Mouse (Mus musculus): Measurements from ENCODE around the gene Ldhd. TPM values are rescaled to one million over a fixed set of nuclear protein-coding genes. Genes with fewer than 3 reads are reported as not detected.
"Not testable (repeated sequence)": the region's sequence is repeated elsewhere in the genome, so short reads cannot be mapped to it uniquely, and the experiment has no call there.

The Ldhd gene
- polyA plus RNA-seq, 1 experiment from 2014 or later = not detected

DNA sequence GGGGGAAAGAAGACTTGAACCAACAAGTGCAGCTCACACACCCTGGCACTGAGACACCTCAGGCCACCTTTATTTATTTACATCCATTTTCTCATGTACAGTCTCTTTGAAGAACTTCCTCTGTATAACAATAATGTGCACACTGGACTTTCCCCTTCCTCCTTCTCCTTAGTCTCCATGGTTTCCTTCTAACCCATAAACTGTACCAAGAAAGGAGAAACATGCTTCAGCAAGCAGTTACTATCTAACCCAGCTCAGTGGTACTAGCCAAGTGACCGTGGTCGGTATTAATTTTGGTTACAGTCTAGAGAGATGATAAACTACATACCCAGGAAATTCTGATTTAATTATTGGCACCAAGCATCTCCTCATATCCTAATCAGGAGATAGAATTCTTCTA, 23.4 kb upstream of the Ldhd start:
- Histone ChIP-seq H3K9me3 (replicated peaks; ENCODE audit: control insufficient read depth, low read length) (no peaks in the 10 kb centered on the region), H3K4me3 (ENCODE audit: low read depth, low read length) (no peak overlapping the region), H3K27ac (replicated peaks; ENCODE audit: low read depth, low read length) (no peak overlapping the region), H3K36me3 (replicated peaks; ENCODE audit: control insufficient read depth, insufficient read depth, low read depth, low read length) (no peaks in the 10 kb centered on the region), H3K4me2 (ENCODE audit: low read depth, low read length) (no peak overlapping the region), H3K27me3 (ENCODE audit: control insufficient read depth, insufficient read depth, low read length) (no peaks in the 10 kb centered on the region), H3K4me1 (ENCODE audit: control insufficient read depth, insufficient read depth, low read length) (no peaks in the 10 kb centered on the region), H3K9ac (replicated peaks; ENCODE audit: low read length) (no peak overlapping the region)
- no peak for ATAC-seq (replicated peaks; ENCODE audit: insufficient number of reproducible peaks, low FRiP score, low TSS enrichment, low read depth)
- WGBS = 92% methylated on average over 2 of the region's 2 CpGs
- DNase-seq (ENCODE audit: low spot score) = no peak

GRCm38 (mm10) chr8:111650651-111651050, 20.5 kb upstream of the Ldhd start:
- no peaks in the 10 kb centered on the region for H3K36me3 ChIP-seq (replicated peaks; ENCODE audit: control insufficient read depth, insufficient read depth, low read depth, low read length)
- 88% methylated on average over 3 of the region's 3 CpGs for WGBS
- H3K9me3 ChIP-seq (replicated peaks; ENCODE audit: control insufficient read depth, low read length) = no peaks in the 10 kb centered on the region
- no peak overlapping the region for H3K9ac ChIP-seq (replicated peaks; ENCODE audit: low read length)
- no peak overlapping the region for H3K4me2 ChIP-seq (ENCODE audit: low read depth, low read length)
- H3K27ac ChIP-seq (replicated peaks; ENCODE audit: low read depth, low read length) = no peak overlapping the region
- DNase-seq (ENCODE audit: low spot score) (no peak), ATAC-seq (replicated peaks; ENCODE audit: insufficient number of reproducible peaks, low FRiP score, low TSS enrichment, low read depth) (no peak)
- H3K4me3 ChIP-seq (ENCODE audit: low read depth, low read length) = no peak overlapping the region
- H3K4me1 ChIP-seq (ENCODE audit: control insufficient read depth, insufficient read depth, low read length) = no peaks in the 10 kb centered on the region
- H3K27me3 ChIP-seq (ENCODE audit: control insufficient read depth, insufficient read depth, low read length) = no peaks in the 10 kb centered on the region

- Histone ChIP-seq H3K27ac (replicated peaks; ENCODE audit: low read depth, low read length) (no peak overlapping the region), H3K36me3 (replicated peaks; ENCODE audit: control insufficient read depth, insufficient read depth, low read depth, low read length) (no peaks in the 10 kb centered on the region), H3K4me3 (ENCODE audit: low read depth, low read length) (no peak overlapping the region), H3K27me3 (ENCODE audit: control insufficient read depth, insufficient read depth, low read length) (no peaks in the 10 kb centered on the region), H3K9ac (replicated peaks; ENCODE audit: low read length) (no peak overlapping the region), H3K4me1 (ENCODE audit: control insufficient read depth, insufficient read depth, low read length) (no peaks in the 10 kb centered on the region), H3K9me3 (replicated peaks; ENCODE audit: control insufficient read depth, low read length) (no peaks in the 10 kb centered on the region), H3K4me2 (ENCODE audit: low read depth, low read length) (no peak overlapping the region)
- 51% methylated on average over 2 of the region's 2 CpGs for WGBS
- no peak for ATAC-seq (replicated peaks; ENCODE audit: insufficient number of reproducible peaks, low FRiP score, low TSS enrichment, low read depth)
- no peak for DNase-seq (ENCODE audit: low spot score)
These were observed 18.7 kb upstream of the Ldhd start for GRCm38 (mm10) chr8:111648834-111649233.

DNA sequence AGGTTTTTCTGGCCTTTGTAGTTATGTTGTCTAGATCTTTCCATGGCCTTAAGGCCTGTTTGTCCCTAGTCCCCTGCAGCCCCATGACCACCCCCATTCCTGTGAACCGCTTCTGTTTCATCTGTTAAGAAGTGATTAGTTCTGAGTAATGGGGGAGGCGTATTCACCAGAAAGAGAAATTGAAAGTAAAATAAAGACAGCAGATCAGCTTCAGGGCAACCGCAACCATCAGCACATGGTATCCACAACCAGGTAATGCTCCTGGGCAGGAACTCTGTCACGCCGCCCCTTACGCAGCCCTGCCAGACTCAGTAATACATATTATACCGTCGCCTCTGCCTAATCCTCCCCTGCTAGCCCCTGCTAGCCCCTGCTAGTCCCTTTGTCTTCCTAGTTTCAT, 15.5 kb upstream of the Ldhd start:
- Histone ChIP-seq H3K4me3 (ENCODE audit: low read depth, low read length) (no peak overlapping the region), H3K4me2 (ENCODE audit: low read depth, low read length) (no peak overlapping the region), H3K27me3 (ENCODE audit: control insufficient read depth, insufficient read depth, low read length) (no peaks in the 10 kb centered on the region), H3K9ac (replicated peaks; ENCODE audit: low read length) (no peak overlapping the region), H3K4me1 (ENCODE audit: control insufficient read depth, insufficient read depth, low read length) (no peaks in the 10 kb centered on the region), H3K27ac (replicated peaks; ENCODE audit: low read depth, low read length) (no peak overlapping the region), H3K36me3 (replicated peaks; ENCODE audit: control insufficient read depth, insufficient read depth, low read depth, low read length) (no peaks in the 10 kb centered on the region), H3K9me3 (replicated peaks; ENCODE audit: control insufficient read depth, low read length) (no peaks in the 10 kb centered on the region)
- ATAC-seq (replicated peaks; ENCODE audit: insufficient number of reproducible peaks, low FRiP score, low TSS enrichment, low read depth) = no peak
- no peak for DNase-seq (ENCODE audit: low spot score)
- WGBS = 97% methylated on average over 8 of the region's 8 CpGs

GRCm38 (mm10) chr8:111644286-111645051, 14.3 kb upstream of the Ldhd start:
- peak overlapping the region; percentile 58 for H3K4me2 ChIP-seq (ENCODE audit: low read depth, low read length)
- H3K4me1 ChIP-seq (ENCODE audit: control insufficient read depth, insufficient read depth, low read length); DNase-seq (ENCODE audit: low spot score); H3K27ac ChIP-seq (replicated peaks; ENCODE audit: low read depth, low read length); H3K9ac ChIP-seq (replicated peaks; ENCODE audit: low read length); H3K27me3 ChIP-seq (ENCODE audit: control insufficient read depth, insufficient read depth, low read length); H3K36me3 ChIP-seq (replicated peaks; ENCODE audit: control insufficient read depth, insufficient read depth, low read depth, low read length); ATAC-seq (replicated peaks; ENCODE audit: insufficient number of reproducible peaks, low FRiP score, low TSS enrichment, low read depth); H3K9me3 ChIP-seq (replicated peaks; ENCODE audit: control insufficient read depth, low read length): not testable (repeated sequence)
- 79% methylated on average over 12 of the region's 12 CpGs for WGBS
- peak overlapping the region; percentile 82 for H3K4me3 ChIP-seq (ENCODE audit: low read depth, low read length)

DNA sequence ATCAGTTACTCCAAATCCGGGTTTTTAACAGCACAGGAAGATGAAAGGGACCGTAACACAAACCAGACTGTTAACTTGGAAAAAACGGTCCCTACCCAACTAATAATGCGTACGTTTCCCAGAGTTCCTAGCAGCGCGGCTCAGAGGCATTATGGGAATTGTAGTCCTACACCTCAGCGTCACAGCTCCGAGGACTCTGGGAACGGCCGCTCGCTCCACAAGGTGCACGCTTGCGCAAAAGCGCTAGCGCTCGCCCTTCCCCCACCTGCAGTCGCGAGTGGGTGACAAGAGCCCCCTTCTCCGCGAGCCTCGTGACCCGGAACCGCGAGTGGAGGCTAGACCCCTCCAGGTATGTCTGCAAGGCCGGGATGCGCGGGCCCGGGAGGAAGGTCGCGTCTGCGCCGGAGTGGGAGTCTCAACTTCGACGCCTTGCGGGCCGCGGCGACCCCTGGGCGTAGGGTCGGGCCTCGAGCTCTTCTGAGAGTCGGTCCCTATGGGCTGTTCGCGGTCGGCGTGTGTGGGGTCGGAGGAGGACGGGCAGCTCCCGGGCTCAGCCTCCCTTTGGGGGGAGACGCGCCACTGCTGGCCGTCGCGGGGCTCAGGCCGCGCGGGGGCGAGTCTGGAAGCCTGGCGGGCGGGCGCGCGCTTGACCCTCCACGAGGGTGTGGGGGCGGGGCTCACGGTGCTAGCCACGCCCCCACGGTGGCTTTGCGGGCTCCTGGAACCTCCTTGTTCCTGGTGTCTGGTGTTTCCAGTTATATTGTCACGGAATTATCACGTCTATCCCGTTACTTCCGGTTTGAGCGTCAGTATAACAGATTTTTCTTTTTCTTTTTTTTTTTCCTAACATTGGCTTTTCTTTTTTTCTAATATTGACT, 13.3 kb upstream of the Ldhd start, which contains the start of gene Zfp1:
Gene Zfp1, plus strand, starts transcription at position 138 of the 878 bp plus-strand sequence.
- Histone ChIP-seq H3K4me1 (ENCODE audit: control insufficient read depth, insufficient read depth, low read length) (no peaks in the 10 kb centered on the region), H3K4me3 (ENCODE audit: low read depth, low read length) (peak within 1 kb of the TSS; percentile 82), H3K9me3 (replicated peaks; ENCODE audit: control insufficient read depth, low read length) (no peaks in the 10 kb centered on the region), H3K9ac (replicated peaks; ENCODE audit: low read length) (peak within 1 kb of the TSS; percentile 89), H3K27me3 (ENCODE audit: control insufficient read depth, insufficient read depth, low read length) (no peaks in the 10 kb centered on the region), H3K4me2 (ENCODE audit: low read depth, low read length) (peak within 1 kb of the TSS; percentile 58), H3K27ac (replicated peaks; ENCODE audit: low read depth, low read length) (peak within 1 kb of the TSS; percentile 88), H3K36me3 (replicated peaks; ENCODE audit: control insufficient read depth, insufficient read depth, low read depth, low read length) (no peaks in the 10 kb centered on the region)
- DNase-seq (ENCODE audit: low spot score) (peak; percentile 97), ATAC-seq (replicated peaks; ENCODE audit: insufficient number of reproducible peaks, low FRiP score, low TSS enrichment, low read depth) (peak; percentile 98)
- under 1% methylated on average over 75 of the region's 75 CpGs for WGBS

DNA sequence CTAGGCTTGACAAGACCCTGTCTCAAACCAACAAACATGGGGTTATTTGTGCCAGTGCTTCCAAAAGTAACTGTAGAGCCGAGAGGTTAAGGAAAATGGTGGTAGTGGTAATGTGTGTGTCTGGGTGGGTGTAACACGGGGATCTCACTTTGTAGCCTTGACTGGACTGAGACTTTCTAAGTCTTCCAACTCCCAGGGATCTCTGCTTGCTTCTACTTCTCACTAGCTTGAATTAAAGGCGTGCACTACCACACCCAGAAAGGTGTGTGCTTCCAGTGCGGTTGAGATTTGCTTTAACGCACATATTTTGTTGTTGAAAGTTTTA, 12.7 kb upstream of the Ldhd start:
- Histone ChIP-seq H3K4me1 (ENCODE audit: control insufficient read depth, insufficient read depth, low read length) (no peaks in the 10 kb centered on the region), H3K36me3 (replicated peaks; ENCODE audit: control insufficient read depth, insufficient read depth, low read depth, low read length) (no peaks in the 10 kb centered on the region), H3K9ac (replicated peaks; ENCODE audit: low read length) (peak overlapping the region; percentile 35), H3K27ac (replicated peaks; ENCODE audit: low read depth, low read length) (peak overlapping the region; percentile 88; the same call in 1 of the 2 replicates), H3K9me3 (replicated peaks; ENCODE audit: control insufficient read depth, low read length) (no peaks in the 10 kb centered on the region), H3K4me2 (ENCODE audit: low read depth, low read length) (peak overlapping the region; percentile 33), H3K27me3 (ENCODE audit: control insufficient read depth, insufficient read depth, low read length) (no peaks in the 10 kb centered on the region), H3K4me3 (ENCODE audit: low read depth, low read length) (peak overlapping the region; percentile 82)
- peak; percentile 37 for ATAC-seq (replicated peaks; ENCODE audit: insufficient number of reproducible peaks, low FRiP score, low TSS enrichment, low read depth)
- no peak for DNase-seq (ENCODE audit: low spot score)
- WGBS = 13% methylated on average over 5 of the region's 5 CpGs

DNA sequence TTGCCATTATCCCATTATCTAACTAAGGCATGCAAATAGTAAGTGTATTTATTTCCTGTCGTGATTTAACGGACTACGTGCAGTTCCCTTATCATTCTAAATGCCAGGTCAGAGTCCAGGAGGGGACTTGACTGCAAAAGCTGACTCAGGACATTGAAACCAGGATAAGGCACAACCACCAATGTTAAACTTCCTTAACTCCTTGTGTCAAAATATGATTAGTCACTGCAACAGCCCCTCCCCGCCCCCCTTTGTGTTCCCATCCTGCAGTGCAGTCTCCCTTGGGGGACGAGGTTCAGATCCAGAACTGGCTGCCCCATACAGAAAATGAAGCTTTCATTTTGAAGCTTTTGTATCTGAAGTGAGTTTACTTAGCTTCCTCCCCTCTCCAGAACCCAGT, 12.3 kb upstream of the Ldhd start:
- no peaks in the 10 kb centered on the region for H3K9me3 ChIP-seq (replicated peaks; ENCODE audit: control insufficient read depth, low read length)
- 64% methylated on average over 5 of the region's 5 CpGs for WGBS
- no peak overlapping the region for H3K9ac ChIP-seq (replicated peaks; ENCODE audit: low read length)
- H3K36me3 ChIP-seq (replicated peaks; ENCODE audit: control insufficient read depth, insufficient read depth, low read depth, low read length) = no peaks in the 10 kb centered on the region
- no peak overlapping the region; the same call in 1 of the 2 replicates for H3K27ac ChIP-seq (replicated peaks; ENCODE audit: low read depth, low read length)
- H3K4me3 ChIP-seq (ENCODE audit: low read depth, low read length) = peak overlapping the region; percentile 82
- no peaks in the 10 kb centered on the region for H3K27me3 ChIP-seq (ENCODE audit: control insufficient read depth, insufficient read depth, low read length)
- H3K4me1 ChIP-seq (ENCODE audit: control insufficient read depth, insufficient read depth, low read length) = no peaks in the 10 kb centered on the region
- ATAC-seq (replicated peaks; ENCODE audit: insufficient number of reproducible peaks, low FRiP score, low TSS enrichment, low read depth) (0 out of 2 replicates have a peak, but pooled peaks have one; percentile 2), DNase-seq (ENCODE audit: low spot score) (no peak)
- peak overlapping the region; percentile 33 for H3K4me2 ChIP-seq (ENCODE audit: low read depth, low read length)
